Mouse (Mus musculus) testis, adult 2 months (tissue): Measurements from ENCODE around the gene Ncbp1.

Source experiments
- CTCF ChIP-seq: fragments of 200-500 bp; IDR thresholded peaks from 2 replicates; pipeline ENCODE4 v1.5.1; 2012; ENCODE audit warnings: low read depth, mild to moderate bottlenecking, inconsistent platforms, low read length, moderate library complexity; ENCODE audit not compliant: control insufficient read depth, insufficient read depth, insufficient replicate concordance
- POLR2A ChIP-seq: fragments of 200-500 bp; IDR thresholded peaks from 2 replicates; pipeline ENCODE4 v1.6.1; 2012; ENCODE audit warnings: low read depth, mild to moderate bottlenecking, inconsistent platforms, low read length, moderate library complexity; ENCODE audit not compliant: control insufficient read depth

- TF ChIP-seq POLR2A (no peak), CTCF (no peak)
Measured at GRCm38 (mm10) chr4:46165831-46166230, 27.4 kb downstream of the Ncbp1 start.
